7 mouse cellular contexts compared by ENCODE assay signal in genomic region chr3:84481104-84481503, GRCm38 (mm10). TPM values are rescaled to one million over a fixed set of nuclear protein-coding genes. Genes with fewer than 3 reads are reported as not detected.
DNase-seq lines count a peak whose midpoint lies in the region; ATAC-seq and TF ChIP-seq lines count a peak whose summit lies in the region.

No protein-coding gene starts in this region.

- no peaks in the 10 kb centered on the region for H3K9me3 ChIP-seq in heart, embryonic 13.5 days

- H3K36me3 ChIP-seq in heart, embryonic 13.5 days: no peaks in the 10 kb centered on the region
- H3K36me3 ChIP-seq in small intestine, adult 2 months (ENCODE audit: control insufficient read depth, insufficient read depth, low read length): no peaks in the 10 kb centered on the region

- peak overlapping the region; percentile 89 for H3K4me2 ChIP-seq in heart, embryonic 13.5 days

- peak; percentile 36 to 40 for DNase-seq in urinary bladder, adult 18-20 months (ENCODE audit: low spot score in 2 of 2)
- no peak for DNase-seq in urinary bladder, adult 2 months (ENCODE audit: low spot score)
- peak; percentile 71 for DNase-seq in embryo, embryonic 10.5 days (ENCODE audit: low spot score)
- peak; percentile 74 for DNase-seq in kidney, postnatal 10 days
- peak; percentile 71 for DNase-seq in lung, postnatal 25 days (ENCODE audit: low spot score)

- 2% methylated on average over 11 of the region's 11 CpGs for WGBS in heart, embryonic 13.5 days
- WGBS in small intestine, adult 2 months: 7% methylated on average over 11 of the region's 11 CpGs

- no peak for TF ChIP-seq POLR2A in small intestine, adult 2 months (IDR thresholded peaks at IDR 0.05; ENCODE audit: low read depth, low read length)

- peaks cover 73% of the 10 kb centered on the region for H3K27me3 ChIP-seq in heart, embryonic 13.5 days (replicated peaks)
- peaks cover 5% of the 10 kb centered on the region; the same call in 1 of the 2 replicates for H3K27me3 ChIP-seq in small intestine, adult 2 months (ENCODE audit: control insufficient read depth, insufficient read depth, low read length)

- no peak overlapping the region for H3K27ac ChIP-seq in heart, embryonic 13.5 days (replicated peaks)
- H3K27ac ChIP-seq in small intestine, adult 2 months (ENCODE audit: insufficient read depth, low read depth, low read length): no peak overlapping the region

- peaks cover 25% of the 10 kb centered on the region for H3K4me1 ChIP-seq in heart, embryonic 13.5 days
- peaks cover 5% of the 10 kb centered on the region; the same call in 1 of the 2 replicates for H3K4me1 ChIP-seq in small intestine, adult 2 months (ENCODE audit: control insufficient read depth, insufficient read depth, insufficient read length, low read length)

- peak; percentile 52; the same call in 1 of the 2 replicates for TF ChIP-seq CTCF in small intestine, adult 2 months (IDR thresholded peaks at IDR 0.05; ENCODE audit: extremely low read depth, insufficient read length, insufficient replicate concordance, low read depth, low read length)

- peak overlapping the region; percentile 81 for H3K9ac ChIP-seq in heart, embryonic 13.5 days

- H3K4me3 ChIP-seq in heart, embryonic 13.5 days: peak overlapping the region; percentile 68
- H3K4me3 ChIP-seq in small intestine, adult 2 months (ENCODE audit: low read depth, low read length): peak overlapping the region; percentile 83; the same call in 1 of the 2 replicates

- ATAC-seq in heart, embryonic 13.5 days (ENCODE audit: extremely low read depth, insufficient number of reproducible peaks, low FRiP score, low TSS enrichment): no peak

RNA-seq across cellular contexts. Expression of gene Fhdc1, which starts 0.9 kb away (rescaled TPM):
- 10.5 and 13.5 TPM in 2 replicates for polyA plus RNA-seq in urinary bladder, adult 2 months (2012; rRNA removed)
- polyA plus RNA-seq in heart, embryonic 13.5 days (2015; fragmentation: Nextera tagmentation; extraction: Ambion mirVana): 1.7 and 2.2 TPM in 2 replicates
- polyA plus RNA-seq in small intestine, adult 2 months (2012; rRNA removed): 1.3 and 2.0 TPM in 2 replicates
